Mouse (Mus musculus) liver, embryonic 11.5 days (tissue): Measurements from ENCODE around the gene Desi1. TPM values are rescaled to one million over a fixed set of nuclear protein-coding genes. Genes with fewer than 3 reads are reported as not detected.

Experiments
- ATAC-seq: fragments of 200-750 bp; cut with Nextera tagmentation; replicated peaks from 2 replicates; pipeline ENCODE4 v1.8.0; 2017; ENCODE audit warnings: moderate number of reproducible peaks, mild to moderate bottlenecking, moderate TSS enrichment, moderate library complexity; ENCODE audit not compliant: low FRiP score
- DNase-seq: peaks from one replicate; pipeline ENCODE4 v3.0.0-alpha.2; 2017; ENCODE audit warnings: low spot score
- H3K27ac ChIP-seq: fragments of 300-500 bp; sonication (generic); 2 replicates; pipeline ENCODE4 v1.5.1; 2014; ENCODE audit warnings: mild to moderate bottlenecking, low read depth, low read length, control low read depth
- H3K27me3 ChIP-seq: fragments of 300-500 bp; sonication (generic); replicated peaks from 2 replicates; pipeline ENCODE4 v1.6.1; 2014; ENCODE audit warnings: low read length, mixed read lengths; ENCODE audit not compliant: control insufficient read depth, insufficient read depth
- H3K36me3 ChIP-seq: fragments of 300-500 bp; sonication (generic); 2 replicates; pipeline ENCODE4 v1.6.1; 2014; ENCODE audit warnings: mild to moderate bottlenecking, low read length, moderate library complexity, mixed read lengths; ENCODE audit not compliant: control insufficient read depth, insufficient read depth
- H3K4me1 ChIP-seq: fragments of 300-500 bp; sonication (generic); replicated peaks from 2 replicates; pipeline ENCODE4 v1.6.1; 2014; ENCODE audit warnings: low read length, mixed read lengths; ENCODE audit not compliant: control insufficient read depth, insufficient read depth
- H3K4me2 ChIP-seq: fragments of 300-500 bp; sonication (generic); 2 replicates; pipeline ENCODE4 v1.6.1; 2014; ENCODE audit warnings: mild to moderate bottlenecking, control low read depth, moderate library complexity
- H3K4me3 ChIP-seq: fragments of 300-500 bp; sonication (generic); 2 replicates; pipeline ENCODE4 v1.5.1; 2014; ENCODE audit warnings: low read depth, low read length, control low read depth
- H3K9ac ChIP-seq: fragments of 300-500 bp; sonication (generic); 2 replicates; pipeline ENCODE4 v1.6.1; 2014; ENCODE audit warnings: low read depth, low read length, control low read depth
- H3K9me3 ChIP-seq: fragments of 300-500 bp; sonication (generic); 2 replicates; pipeline ENCODE4 v1.6.1; 2016; ENCODE audit warnings: low read length, inconsistent platforms, mixed read lengths; ENCODE audit not compliant: control insufficient read depth
- WGBS: fragments of 180-500 bp; shearing (Covaris S2); extraction: QIAGEN DNeasy Blood & Tissue Kit; methylation state at CpG from one replicate; pipeline ENCODE4 v1.1.7; 2014; 5-methylcytosine and 5-hydroxymethylcytosine counted together
- polyA plus RNA-seq: library from polyadenylated mRNA; unstranded; fragments of >200 nt; fragmentation: Nextera tagmentation; extraction: Ambion mirVana; gene quantifications from 2 replicates; pipeline ENCODE4 v1.2.1, GENCODE M21; 2014

Desi1 gene
- polyA plus RNA-seq, 1 experiment from 2014 or later: 27.4 TPM

DNA sequence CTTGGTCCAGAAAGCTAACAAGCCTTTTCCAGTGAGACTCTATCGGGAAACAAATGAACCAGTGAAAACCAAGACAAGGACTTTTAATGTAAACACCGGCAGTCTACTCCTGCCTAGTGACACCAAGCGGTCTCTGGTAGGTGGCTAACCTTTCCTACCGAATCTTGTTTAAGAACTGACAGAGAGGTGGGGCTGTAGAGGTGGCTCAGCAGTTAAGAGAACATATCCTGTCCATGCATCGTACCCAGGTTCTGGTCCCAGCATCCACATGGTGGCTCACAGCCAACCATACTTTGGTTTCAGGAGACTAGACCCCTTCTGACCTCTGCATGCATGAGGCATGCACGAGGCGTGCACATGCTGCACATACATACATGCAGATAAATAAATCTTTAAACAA is 6.4 kb downstream of the Desi1 start:
- DNase-seq: no peak
- no peaks in the 10 kb centered on the region for H3K9me3 ChIP-seq
- H3K4me2 ChIP-seq: no peak overlapping the region
- no peak overlapping the region for H3K9ac ChIP-seq
- peaks cover 63% of the 10 kb centered on the region for H3K36me3 ChIP-seq
- H3K4me1 ChIP-seq: no peaks in the 10 kb centered on the region
- 93% methylated on average over 7 of the region's 7 CpGs for WGBS
- H3K27me3 ChIP-seq: no peaks in the 10 kb centered on the region
- ATAC-seq: no peak
- no peak overlapping the region for H3K27ac ChIP-seq
- H3K4me3 ChIP-seq: no peak overlapping the region

DNA sequence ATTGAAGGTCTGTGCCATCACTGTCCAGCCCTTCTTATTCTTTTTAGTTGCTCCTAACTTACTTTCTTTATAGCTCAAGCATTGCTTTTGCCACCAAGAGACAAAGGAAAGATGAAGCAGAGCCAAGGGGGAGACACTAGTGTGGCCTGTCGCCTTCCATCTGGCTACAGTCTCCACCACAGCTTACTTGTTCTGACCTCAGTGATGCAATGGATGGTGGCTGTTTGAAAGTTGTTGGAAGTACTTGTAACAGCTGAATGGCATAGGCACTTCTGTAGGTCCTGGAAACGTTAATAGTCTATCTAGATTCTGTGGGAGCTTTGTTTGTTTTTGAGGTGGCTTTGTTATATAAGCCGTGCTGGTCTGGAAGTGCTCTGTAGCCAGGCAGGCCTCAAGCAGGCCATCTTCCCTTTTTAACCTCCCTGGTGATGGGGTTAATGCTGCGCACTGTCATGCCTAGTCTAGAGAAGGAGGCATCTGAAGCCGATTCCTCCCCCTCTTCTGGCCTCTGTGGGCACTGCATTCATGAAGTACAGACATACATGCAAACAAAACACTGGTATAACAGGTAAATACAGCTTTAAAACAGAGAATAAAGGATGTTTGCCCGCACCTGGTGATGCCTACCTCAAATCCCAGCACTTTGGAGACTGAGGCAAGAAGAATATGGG is 9.6 kb downstream of the Desi1 start:
- 88% methylated on average over 6 of the region's 6 CpGs for WGBS
- no peak overlapping the region for H3K4me3 ChIP-seq
- H3K27ac ChIP-seq: no peak overlapping the region
- no peak for DNase-seq
- H3K4me2 ChIP-seq: no peak overlapping the region
- H3K9me3 ChIP-seq: no peaks in the 10 kb centered on the region
- peaks cover 53% of the 10 kb centered on the region for H3K36me3 ChIP-seq
- H3K4me1 ChIP-seq: no peaks in the 10 kb centered on the region
- H3K9ac ChIP-seq: no peak overlapping the region
- no peaks in the 10 kb centered on the region for H3K27me3 ChIP-seq
- ATAC-seq: no peak

- Histone ChIP-seq H3K4me3 (no peak overlapping the region), H3K27me3 (no peaks in the 10 kb centered on the region), H3K9ac (no peak overlapping the region), H3K4me2 (no peak overlapping the region), H3K4me1 (peaks cover 2% of the 10 kb centered on the region; the same call in 1 of the 2 replicates), H3K36me3 (peaks cover 46% of the 10 kb centered on the region), H3K9me3 (no peaks in the 10 kb centered on the region), H3K27ac (no peak overlapping the region)
- ATAC-seq: no peak
- 85% methylated on average over 13 of the region's 13 CpGs for WGBS
- DNase-seq: no peak
Measured at GRCm38 (mm10) chr15:82022535-82023088, 11.1 kb downstream of the Desi1 start.

GRCm38 (mm10) chr15:82019288-82019687 is 14.4 kb downstream of the Desi1 start:
- Histone ChIP-seq H3K9ac (no peak overlapping the region), H3K9me3 (no peaks in the 10 kb centered on the region), H3K4me2 (no peak overlapping the region), H3K27me3 (no peaks in the 10 kb centered on the region), H3K36me3 (peaks cover 20% of the 10 kb centered on the region), H3K4me3 (no peak overlapping the region), H3K27ac (no peak overlapping the region), H3K4me1 (peaks cover 13% of the 10 kb centered on the region)
- ATAC-seq (no peak), DNase-seq (no peak)
- WGBS: 82% methylated on average over 3 of the region's 3 CpGs

- Histone ChIP-seq H3K27ac (no peak overlapping the region), H3K9me3 (no peaks in the 10 kb centered on the region), H3K4me3 (peak overlapping the region; percentile 37), H3K9ac (peak overlapping the region; percentile 53; the same call in 1 of the 2 replicates), H3K27me3 (no peaks in the 10 kb centered on the region), H3K4me1 (peaks cover 19% of the 10 kb centered on the region), H3K4me2 (peak overlapping the region; percentile 90), H3K36me3 (peaks cover 10% of the 10 kb centered on the region)
- 66% methylated on average over 4 of the region's 4 CpGs for WGBS
- ATAC-seq (no peak), DNase-seq (no peak)
Measured at GRCm38 (mm10) chr15:82017461-82017860, 16.2 kb downstream of the Desi1 start.

DNA sequence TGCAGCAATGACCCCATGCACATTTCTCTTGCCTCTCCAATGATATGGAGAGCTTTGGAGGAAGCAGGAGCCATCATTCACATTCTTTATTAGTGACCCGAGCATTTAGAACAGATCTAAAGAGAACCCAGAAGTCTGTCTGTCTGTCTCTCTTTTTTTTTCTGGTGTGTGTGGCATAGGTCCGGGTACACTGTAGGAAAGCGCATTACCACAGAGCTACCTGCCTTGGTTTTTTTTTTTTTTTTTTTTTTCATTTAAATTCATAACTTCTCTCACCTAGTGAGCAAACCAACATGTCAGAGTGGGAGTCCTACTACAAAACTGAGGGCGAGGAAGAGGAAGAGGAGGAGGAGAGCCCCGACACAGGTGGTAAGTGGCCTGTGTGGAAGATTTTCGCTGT is 16.8 kb downstream of the Desi1 start:
- 9% methylated on average over 6 of the region's 6 CpGs for WGBS
- peak overlapping the region; percentile 80 for H3K9ac ChIP-seq
- H3K4me1 ChIP-seq: peaks cover 19% of the 10 kb centered on the region
- peaks cover 10% of the 10 kb centered on the region for H3K36me3 ChIP-seq
- peak overlapping the region; percentile 96 for H3K4me3 ChIP-seq
- no peak for ATAC-seq
- no peaks in the 10 kb centered on the region for H3K27me3 ChIP-seq
- H3K27ac ChIP-seq: peak overlapping the region; percentile 83; the same call in 1 of the 2 replicates
- no peaks in the 10 kb centered on the region for H3K9me3 ChIP-seq
- peak overlapping the region; percentile 90 for H3K4me2 ChIP-seq
- no peak for DNase-seq

- H3K4me2 ChIP-seq: peak overlapping the region; percentile 90
- no peaks in the 10 kb centered on the region for H3K27me3 ChIP-seq
- H3K9me3 ChIP-seq: no peaks in the 10 kb centered on the region
- H3K27ac ChIP-seq: peak overlapping the region; percentile 83
- 0% methylated on average over 53 of the region's 53 CpGs for WGBS
- ATAC-seq: peak; percentile 95
- peaks cover 10% of the 10 kb centered on the region for H3K36me3 ChIP-seq
- peak; percentile 99 for DNase-seq
- peak overlapping the region; percentile 93 for H3K9ac ChIP-seq
- peak overlapping the region; percentile 96 for H3K4me3 ChIP-seq
- peaks cover 19% of the 10 kb centered on the region for H3K4me1 ChIP-seq
Measured at GRCm38 (mm10) chr15:82016101-82016808, 17.4 kb downstream of the Desi1 start.

GRCm38 (mm10) chr15:82015392-82016100 is 18.1 kb downstream of the Desi1 start:
- H3K4me3 ChIP-seq: peak overlapping the region; percentile 96
- DNase-seq: peak; percentile 40
- H3K4me1 ChIP-seq: peaks cover 19% of the 10 kb centered on the region
- peak overlapping the region; percentile 90 for H3K4me2 ChIP-seq
- peaks cover 10% of the 10 kb centered on the region for H3K36me3 ChIP-seq
- no peaks in the 10 kb centered on the region for H3K27me3 ChIP-seq
- peak overlapping the region; percentile 74 for H3K27ac ChIP-seq
- peak overlapping the region; percentile 93 for H3K9ac ChIP-seq
- under 1% methylated on average over 39 of the region's 39 CpGs for WGBS
- ATAC-seq: no peak; the same call in none of the 2 replicates
- H3K9me3 ChIP-seq: no peaks in the 10 kb centered on the region
